Mouse (Mus musculus): ENCODE results near the gene Sertad3.
"Not testable (repeated sequence)": the region's sequence is repeated elsewhere in the genome, so short reads cannot be mapped to it uniquely, and the experiment has no call there.

The Sertad3 gene

DNA sequence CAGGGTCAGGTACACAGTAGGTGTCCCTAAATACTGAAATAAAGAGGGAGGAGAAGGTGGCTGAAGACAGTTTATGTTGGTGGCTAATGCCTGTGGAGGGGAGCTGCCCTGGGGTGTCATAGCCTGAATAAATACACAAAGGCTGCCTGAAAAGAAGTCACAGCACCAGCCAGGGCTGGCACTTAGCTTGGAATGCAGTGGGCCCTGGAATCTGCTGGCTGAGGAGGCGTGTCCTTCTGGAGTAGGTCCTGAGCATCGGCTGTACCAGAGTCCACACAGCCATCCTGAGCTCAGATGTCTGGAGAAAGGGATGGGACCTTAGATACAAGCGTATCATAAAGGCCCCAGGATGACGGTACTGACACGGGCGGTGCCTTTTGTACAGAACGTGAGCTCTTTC, 18.3 kb downstream of the Sertad3 start:
- in situ Hi-C loops (cut with MboI), result no loop called here

DNA sequence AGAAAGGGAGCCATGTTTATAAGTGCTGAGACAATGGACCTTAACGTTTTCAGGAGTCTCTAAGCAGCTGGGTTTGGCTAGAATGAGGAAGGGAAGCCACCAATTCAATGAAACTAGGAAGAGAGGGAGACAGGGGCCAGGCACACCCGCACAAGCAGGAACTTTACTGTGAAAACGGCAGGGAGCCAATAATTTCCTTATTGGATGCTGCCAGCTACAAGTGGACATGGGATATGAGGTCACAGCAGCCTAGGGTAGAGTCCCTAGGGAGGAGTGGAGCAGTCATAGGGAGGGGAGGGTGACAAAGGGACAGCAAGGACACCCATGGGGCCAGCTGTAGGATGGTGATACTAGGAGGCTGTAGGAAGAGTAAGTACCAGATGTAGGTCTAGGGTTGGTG, 19.5 kb downstream of the Sertad3 start:
- in situ Hi-C loops (cut with MboI), result no loop called here

DNA sequence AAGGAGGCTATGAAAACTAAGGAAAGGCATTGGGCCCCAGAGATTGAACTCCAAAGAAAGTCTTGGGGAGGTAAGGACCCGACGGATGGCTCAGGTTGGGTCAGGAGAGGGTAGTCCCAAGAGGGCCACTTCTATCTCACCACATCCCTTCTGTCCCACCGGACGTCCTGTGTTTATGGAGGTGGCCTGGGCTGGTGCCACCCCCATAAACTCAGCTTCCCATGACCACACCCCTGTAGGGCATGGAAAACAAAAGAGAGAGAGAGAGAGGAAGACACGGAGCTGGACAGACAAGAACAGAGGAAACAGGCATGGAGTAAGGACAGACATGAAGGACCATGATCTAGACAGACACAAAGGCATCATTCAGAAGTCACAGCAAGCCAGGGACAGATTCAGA, 19.9 kb downstream of the Sertad3 start:
- in situ Hi-C loops (cut with MboI), result no loop called here

DNA sequence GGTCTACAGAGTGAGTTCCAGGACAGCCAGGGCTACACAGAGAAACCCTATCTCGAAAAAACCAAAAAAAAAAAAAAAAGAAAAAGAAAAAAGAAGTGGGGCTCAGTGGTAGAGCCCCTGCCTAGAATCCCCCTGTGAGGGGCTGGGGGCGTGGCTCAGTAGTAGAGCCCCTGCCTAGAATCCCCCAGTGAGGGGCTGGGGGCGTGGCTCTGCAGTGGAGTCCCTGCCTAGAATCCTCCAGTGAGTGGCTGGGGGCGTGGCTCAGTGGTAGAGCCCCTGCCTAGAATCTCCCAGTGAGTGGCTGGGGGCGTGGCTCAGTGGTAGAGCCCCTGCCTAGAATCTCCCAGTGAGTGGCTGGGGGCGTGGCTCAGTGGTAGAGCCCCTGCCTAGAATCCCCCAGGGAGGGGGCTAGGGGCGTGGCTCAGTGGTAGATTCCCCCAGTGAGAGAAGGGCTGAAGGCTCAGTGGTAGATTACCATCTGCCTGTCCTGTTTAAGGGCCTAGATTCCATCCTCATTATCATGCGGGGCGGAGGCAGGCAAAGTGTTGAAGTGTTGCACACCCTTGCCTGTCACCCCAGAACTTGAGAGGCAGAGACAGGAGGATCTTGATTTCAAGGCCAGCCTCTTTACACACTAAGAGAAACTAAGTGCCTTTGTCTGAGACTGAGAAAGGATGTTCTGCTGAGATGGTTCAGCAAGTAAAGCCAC, 21.2 kb downstream of the Sertad3 start:
- in situ Hi-C loops (cut with MboI), result not testable (repeated sequence)

GRCm38 (mm10) chr7:27499036-27499435, 25.5 kb downstream of the Sertad3 start, which contains the start of gene Prx:
Gene Prx, plus strand, starts transcription at chr7:27499324.
- in situ Hi-C loops (cut with MboI), result no loop called here

DNA sequence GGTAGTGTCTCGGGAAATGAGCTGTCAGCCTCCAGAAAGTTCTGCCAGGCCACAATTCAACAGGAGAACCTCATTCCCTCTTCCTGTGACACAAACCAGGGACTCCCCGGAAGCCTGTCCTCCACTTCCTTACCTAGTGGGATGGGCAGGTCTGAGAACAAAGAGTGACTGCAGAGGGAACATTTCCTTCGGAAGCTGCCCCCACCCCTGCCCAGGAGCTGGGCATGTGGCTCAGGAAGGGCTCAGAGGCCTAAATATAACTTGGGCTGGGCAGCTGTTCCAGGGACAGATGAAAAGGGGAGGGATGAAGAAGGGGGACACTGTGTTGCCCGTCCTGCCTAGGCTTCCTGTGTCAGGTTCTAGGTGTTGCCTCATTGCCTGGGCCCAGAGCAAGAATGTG, 28.1 kb downstream of the Sertad3 start:
- in situ Hi-C loops (cut with MboI), result loop anchor here (10.0 kb wide), 1 partner anchor 167 kb away; the partner anchor contains the start of gene Ltbp4

DNA sequence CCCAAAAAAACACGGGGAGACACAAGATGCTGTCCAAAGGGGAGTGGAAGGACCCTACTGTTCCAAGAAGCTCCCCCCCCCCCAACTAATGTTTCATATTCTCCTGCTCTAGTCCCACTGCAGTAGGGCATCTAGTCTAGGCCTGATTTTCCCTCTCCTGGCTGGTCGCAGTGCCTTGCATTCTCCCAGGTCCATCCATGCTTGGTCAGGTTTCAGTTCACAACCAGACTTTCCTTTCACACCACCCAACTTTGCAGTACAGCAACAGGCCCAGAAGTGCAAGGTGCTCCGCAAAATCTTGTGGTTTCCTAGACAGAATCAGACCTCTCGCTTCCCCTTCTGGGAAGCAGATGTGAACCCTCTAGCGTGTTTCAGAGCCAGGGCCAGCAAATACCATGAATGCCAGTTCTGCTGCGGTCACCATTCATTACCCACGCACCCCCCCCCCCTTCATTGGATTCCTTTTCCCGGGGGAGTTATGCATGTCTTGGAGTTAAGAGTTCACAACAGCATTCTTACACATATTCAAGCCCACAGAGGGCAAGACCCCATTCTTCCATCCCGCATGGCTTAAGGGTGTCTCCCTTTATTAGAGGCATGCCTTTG, 33.3 kb downstream of the Sertad3 start:
- in situ Hi-C loops (cut with MboI), result loop anchor here (10.0 kb wide), 1 partner anchor 172 kb away; the partner anchor contains the start of gene Ltbp4

DNA sequence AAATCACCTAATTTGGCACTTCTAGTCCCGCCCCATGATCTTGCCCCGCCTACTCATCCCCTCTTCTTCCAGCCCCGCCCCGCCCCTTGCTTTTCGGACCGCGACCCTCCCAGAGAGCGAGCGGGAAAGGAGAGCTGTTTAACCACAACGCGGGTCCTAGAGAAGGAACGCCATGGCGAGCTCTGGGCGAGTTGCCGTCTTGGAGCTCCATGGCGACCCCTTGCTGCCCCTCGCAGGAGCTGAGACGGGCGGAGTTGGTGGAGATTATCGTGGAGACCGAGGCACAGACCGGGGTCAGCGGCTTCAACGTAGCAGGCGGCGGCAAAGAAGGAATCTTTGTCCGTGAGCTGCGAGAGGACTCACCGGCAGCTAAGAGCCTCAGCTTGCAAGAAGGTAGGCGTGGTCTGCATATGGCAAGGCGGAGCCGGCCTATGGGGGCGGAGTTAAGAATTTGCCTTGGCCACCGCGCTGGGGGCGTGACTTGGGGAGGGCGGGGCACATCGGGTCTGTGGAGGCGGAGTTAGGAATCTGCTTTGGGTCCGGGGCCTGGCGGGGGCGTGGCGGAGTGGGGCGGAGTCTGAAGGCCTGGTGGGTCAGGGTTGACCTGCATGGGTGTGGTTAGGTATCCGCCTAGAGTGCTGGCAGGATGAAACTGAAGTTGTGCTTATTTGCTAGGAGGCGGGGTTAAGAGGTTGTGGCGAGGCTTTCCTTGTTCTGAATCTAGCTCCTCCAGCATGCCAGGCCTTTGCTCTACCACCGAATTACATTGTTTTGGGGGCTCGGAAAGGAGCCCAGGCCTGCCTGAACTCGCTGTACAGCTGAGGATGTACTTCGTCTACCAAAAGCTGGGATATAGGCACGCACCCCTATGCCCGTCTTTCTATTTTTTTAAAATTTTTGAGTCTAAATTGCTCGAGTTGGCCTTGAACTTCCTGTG, 34.4 kb downstream of the Sertad3 start:
- in situ Hi-C loops (cut with MboI), result loop anchor here (10.0 kb wide), 1 partner anchor 173 kb away; the partner anchor contains the start of gene Ltbp4

DNA sequence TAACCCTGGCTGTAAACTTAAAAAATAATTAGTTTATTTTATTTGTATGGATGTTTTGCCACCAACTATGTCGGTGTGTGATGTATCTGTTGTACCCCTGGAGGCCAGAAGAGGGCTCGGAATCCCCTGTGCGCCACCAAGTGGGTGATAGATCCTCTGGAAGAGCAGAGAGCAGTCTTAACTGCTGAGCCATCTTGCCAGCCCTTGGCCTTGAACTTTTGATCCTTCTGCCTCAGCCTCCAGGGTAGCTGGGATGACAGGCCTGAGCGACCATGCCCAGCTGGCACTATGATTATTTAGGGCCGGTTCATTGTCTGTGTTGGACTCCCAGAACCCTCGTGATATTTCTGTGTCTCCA, 35.1 kb downstream of the Sertad3 start:
- in situ Hi-C loops (cut with MboI), result loop anchor here (10.0 kb wide), 1 partner anchor 174 kb away; the partner anchor contains the start of gene Ltbp4

GRCm38 (mm10) chr7:27510809-27511208, 37.2 kb downstream of the Sertad3 start:
- in situ Hi-C loops (cut with MboI), result no loop called here

DNA sequence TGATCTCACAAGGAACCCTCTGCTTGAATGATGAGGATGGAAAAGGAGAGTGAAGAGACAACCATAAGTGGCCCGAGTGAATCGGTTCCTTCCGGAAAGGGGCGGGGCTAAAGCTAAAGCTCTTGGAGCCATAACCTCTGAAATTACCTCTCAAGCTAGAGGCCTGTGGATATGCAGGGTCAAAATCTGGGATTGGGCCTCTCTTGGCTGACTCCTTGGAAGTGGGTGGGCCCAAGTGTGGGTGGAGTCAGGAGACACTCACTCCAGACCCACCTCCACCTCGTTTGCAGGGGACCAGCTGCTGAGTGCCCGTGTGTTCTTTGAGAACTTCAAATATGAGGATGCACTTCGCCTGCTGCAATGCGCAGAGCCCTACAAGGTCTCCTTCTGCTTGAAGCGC, 41.4 kb downstream of the Sertad3 start:
- in situ Hi-C loops (cut with MboI), result no loop called here

GRCm38 (mm10) chr7:27518314-27518713, 44.7 kb downstream of the Sertad3 start:
- in situ Hi-C loops (cut with MboI), result no loop called here

DNA sequence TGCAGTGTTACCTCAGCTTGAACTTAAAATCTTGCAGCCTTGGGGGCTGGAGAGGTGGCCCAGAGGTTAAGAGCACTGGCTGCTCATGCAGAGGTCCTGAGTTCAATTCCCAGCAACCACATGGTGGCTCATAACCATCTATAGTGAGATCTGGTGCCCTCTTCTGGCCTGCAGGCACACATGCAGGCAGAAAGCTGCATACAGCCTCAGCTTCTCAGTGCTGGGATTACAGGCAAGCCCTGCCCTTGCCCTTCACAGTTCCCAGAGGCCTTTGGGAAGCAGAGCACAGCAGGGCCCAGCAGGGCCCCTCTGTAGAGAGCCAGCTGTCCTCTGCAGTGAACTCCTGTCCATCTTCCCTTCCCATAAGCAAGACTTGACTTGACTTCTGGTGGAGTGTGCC, 46.5 kb downstream of the Sertad3 start:
- in situ Hi-C loops (cut with MboI), result loop anchor here (10.0 kb wide), 1 partner anchor 175 kb away; no protein-coding TSS in a partner anchor

DNA sequence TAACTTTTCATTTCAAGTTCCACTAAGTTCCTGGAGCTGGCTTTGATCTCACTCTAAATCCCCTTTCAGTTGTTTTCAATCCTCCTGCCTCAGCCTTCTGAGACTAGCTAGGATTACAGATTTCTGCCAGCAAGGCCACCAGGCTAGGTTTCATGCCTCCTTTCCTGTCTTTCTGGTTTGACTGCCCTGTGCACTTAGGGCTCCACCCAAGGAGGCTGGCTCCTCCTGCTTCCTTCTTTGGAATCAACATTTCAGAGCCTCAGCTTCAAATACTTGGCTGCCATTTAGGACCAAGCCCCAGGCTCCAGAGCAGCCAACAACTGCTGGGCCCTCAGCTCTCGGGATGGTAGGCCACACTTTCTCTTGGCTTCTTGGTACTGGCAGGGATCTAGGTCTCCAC, 47.0 kb downstream of the Sertad3 start:
- in situ Hi-C loops (cut with MboI), result loop anchor here (10.0 kb wide), 1 partner anchor 176 kb away; no protein-coding TSS in a partner anchor

GRCm38 (mm10) chr7:27522967-27523366, 49.4 kb downstream of the Sertad3 start, which contains the start of gene Hipk4:
Gene Hipk4, plus strand, starts transcription at chr7:27523267.
- in situ Hi-C loops (cut with MboI), result loop anchor here (10.0 kb wide), 1 partner anchor 178 kb away; no protein-coding TSS in a partner anchor

DNA sequence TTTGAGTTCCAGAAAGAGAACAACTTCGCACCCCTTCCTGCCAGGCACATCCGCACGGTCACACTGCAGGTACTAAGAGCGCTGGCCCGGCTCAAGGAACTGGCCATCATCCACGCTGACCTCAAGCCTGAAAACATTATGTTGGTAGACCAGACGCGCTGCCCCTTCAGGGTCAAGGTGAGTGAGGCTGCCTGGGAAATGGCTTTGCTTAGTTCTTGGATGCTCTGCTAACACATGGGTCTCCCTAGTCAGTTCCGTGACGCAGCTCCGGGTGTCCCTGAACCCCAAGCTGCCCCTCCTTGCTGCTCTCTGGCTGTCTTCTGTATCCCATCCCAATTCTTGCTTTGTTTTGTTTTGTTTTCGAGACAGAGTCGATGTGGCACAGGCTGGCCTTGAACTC, 50.2 kb downstream of the Sertad3 start:
- in situ Hi-C loops (cut with MboI), result loop anchor here (10.0 kb wide), 1 partner anchor 179 kb away; no protein-coding TSS in a partner anchor

DNA sequence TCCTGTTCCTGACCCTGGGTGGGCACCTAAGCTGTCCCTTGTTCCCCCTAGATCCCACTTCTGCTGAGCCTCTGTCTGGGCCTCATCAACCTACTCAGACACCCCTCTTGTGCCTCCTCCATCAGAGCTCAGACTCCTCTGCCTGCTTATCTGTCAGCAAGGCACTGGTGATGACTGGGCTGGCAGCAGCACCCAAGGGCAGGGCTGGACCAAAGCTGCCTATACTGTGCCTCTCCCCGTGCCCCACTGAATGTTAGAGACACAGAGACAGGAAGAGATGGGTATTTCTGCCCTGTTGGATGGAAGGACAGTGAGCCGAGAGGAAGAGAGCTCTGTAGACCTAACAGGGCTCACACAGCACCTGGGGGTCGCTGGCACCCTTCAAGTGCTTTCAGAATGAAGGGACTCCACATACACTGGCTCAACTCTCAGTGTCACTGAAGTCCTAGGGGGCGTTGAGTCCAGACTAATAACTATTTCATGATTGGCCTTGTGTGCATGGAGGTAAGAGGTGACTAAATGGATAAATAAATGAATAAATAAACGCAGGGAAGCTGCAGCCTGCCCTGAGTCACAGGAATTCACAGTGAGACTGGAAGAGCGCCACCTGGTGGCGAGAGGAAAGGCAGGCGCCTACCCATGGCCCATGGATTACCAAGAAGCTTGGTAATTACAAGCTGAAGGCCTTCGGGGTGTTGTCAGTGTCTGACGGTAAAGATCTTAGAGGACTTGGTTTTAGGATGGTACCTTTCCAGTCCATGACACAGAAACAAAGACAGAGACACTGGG, 52.7 kb downstream of the Sertad3 start:
- in situ Hi-C loops (cut with MboI), result loop anchor here (10.0 kb wide), 1 partner anchor 181 kb away; no protein-coding TSS in a partner anchor
